Mouse (Mus musculus) embryonic facial prominence, embryonic 12.5 days (tissue): ENCODE measurements around the gene Tmem33. TPM values are rescaled to one million over a fixed set of nuclear protein-coding genes. Genes with fewer than 3 reads are reported as not detected.

Experiments
- ATAC-seq: fragments of 200-750 bp; cut with Nextera tagmentation; 2 replicates; pipeline ENCODE4 v1.8.0; 2017; ENCODE audit not compliant: insufficient number of reproducible peaks, insufficient read depth, low FRiP score, low TSS enrichment
- H3K27ac ChIP-seq: fragments of 300-500 bp; sonication (generic); 2 replicates; pipeline ENCODE4 v1.5.1; 2016; ENCODE audit warnings: mild to moderate bottlenecking
- H3K27me3 ChIP-seq: fragments of 300-500 bp; sonication (generic); 2 replicates; pipeline ENCODE4 v1.6.1; 2016; ENCODE audit warnings: mild to moderate bottlenecking, moderate library complexity
- H3K36me3 ChIP-seq: fragments of 300-500 bp; sonication (generic); 2 replicates; pipeline ENCODE4 v1.6.1; 2016; ENCODE audit warnings: mild to moderate bottlenecking
- H3K4me1 ChIP-seq: fragments of 300-500 bp; sonication (generic); 2 replicates; pipeline ENCODE4 v1.6.1; 2016
- H3K4me2 ChIP-seq: fragments of 300-500 bp; sonication (generic); replicated peaks from 2 replicates; pipeline ENCODE4 v1.6.1; 2016; ENCODE audit warnings: mild to moderate bottlenecking, moderate library complexity
- H3K4me3 ChIP-seq: fragments of 300-500 bp; sonication (generic); 2 replicates; pipeline ENCODE4 v1.5.1; 2016; ENCODE audit warnings: mild to moderate bottlenecking
- H3K9ac ChIP-seq: fragments of 300-500 bp; sonication (generic); 2 replicates; pipeline ENCODE4 v1.6.1; 2016; ENCODE audit warnings: mild to moderate bottlenecking, moderate library complexity
- H3K9me3 ChIP-seq: fragments of 300-500 bp; sonication (generic); 2 replicates; pipeline ENCODE4 v1.6.1; 2016; ENCODE audit warnings: mild to moderate bottlenecking, moderate library complexity
- WGBS: fragments of 180-500 bp; shearing (Covaris S2); methylation state at CpG from one replicate; pipeline ENCODE4 v1.1.7; 2016; 5-methylcytosine and 5-hydroxymethylcytosine counted together
- polyA plus RNA-seq: library from polyadenylated mRNA; unstranded; fragments of >200 nt; fragmentation: Nextera tagmentation; extraction: Ambion mirVana; gene quantifications from 2 replicates; pipeline ENCODE4 v1.2.1, GENCODE M21; 2016

The Tmem33 gene
- polyA plus RNA-seq, 1 experiment from 2014 or later, result 81.0 TPM

DNA sequence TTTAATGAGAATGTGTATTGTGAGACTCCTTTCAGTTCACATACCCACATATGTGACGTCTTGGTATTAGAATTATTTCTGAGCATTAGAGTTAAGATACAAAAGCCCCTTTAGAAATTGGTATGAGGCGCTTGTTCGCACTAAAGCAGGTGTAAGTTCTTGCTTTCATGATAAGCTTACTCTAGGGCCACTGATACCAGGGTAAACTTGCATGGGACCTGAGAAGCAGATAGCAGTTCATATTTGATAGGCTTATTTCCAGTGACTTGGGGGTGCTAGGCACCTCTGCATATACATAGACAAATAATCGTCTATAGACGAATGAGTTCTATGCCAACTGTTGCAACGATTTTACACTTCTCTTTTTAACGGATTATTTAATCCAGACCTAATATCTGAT is 2.6 kb downstream of the Tmem33 start:
- Histone ChIP-seq H3K27ac (no peak overlapping the region), H3K9ac (no peak overlapping the region), H3K36me3 (peaks cover 37% of the 10 kb centered on the region), H3K4me3 (no peak overlapping the region), H3K4me2 (no peak overlapping the region), H3K9me3 (no peaks in the 10 kb centered on the region), H3K27me3 (no peaks in the 10 kb centered on the region), H3K4me1 (peaks cover 10% of the 10 kb centered on the region; the same call in 1 of the 2 replicates)
- 92% methylated on average over 7 of the region's 7 CpGs for WGBS
- ATAC-seq, result no peak

DNA sequence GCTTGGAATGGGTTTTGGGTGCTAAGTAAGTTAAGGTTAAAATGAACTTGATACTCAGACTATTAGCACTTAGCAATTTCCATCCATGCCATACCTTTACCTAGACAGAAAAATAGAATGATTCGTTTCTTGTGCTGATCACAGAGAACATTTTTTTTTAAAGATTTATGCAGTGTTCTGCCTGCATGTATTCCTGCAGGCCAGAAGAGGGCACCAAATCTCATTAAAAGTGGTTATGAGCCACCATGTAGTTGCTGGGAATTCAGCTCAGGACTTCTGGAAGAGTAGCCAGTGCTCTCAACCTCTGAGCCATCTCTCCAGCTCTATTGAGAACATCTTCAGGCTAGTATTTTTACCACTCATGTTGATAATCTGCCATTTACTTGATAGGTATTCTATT is 5.7 kb downstream of the Tmem33 start:
- H3K27ac ChIP-seq, result no peak overlapping the region
- no peak for ATAC-seq
- H3K4me3 ChIP-seq, result no peak overlapping the region
- no peak overlapping the region for H3K9ac ChIP-seq
- H3K27me3 ChIP-seq, result no peaks in the 10 kb centered on the region
- peaks cover 10% of the 10 kb centered on the region; the same call in 1 of the 2 replicates for H3K4me1 ChIP-seq
- H3K4me2 ChIP-seq, result no peak overlapping the region
- no peaks in the 10 kb centered on the region for H3K9me3 ChIP-seq
- H3K36me3 ChIP-seq, result peaks cover 50% of the 10 kb centered on the region
- WGBS, result 87% methylated on average over 1 of the region's 1 CpGs

DNA sequence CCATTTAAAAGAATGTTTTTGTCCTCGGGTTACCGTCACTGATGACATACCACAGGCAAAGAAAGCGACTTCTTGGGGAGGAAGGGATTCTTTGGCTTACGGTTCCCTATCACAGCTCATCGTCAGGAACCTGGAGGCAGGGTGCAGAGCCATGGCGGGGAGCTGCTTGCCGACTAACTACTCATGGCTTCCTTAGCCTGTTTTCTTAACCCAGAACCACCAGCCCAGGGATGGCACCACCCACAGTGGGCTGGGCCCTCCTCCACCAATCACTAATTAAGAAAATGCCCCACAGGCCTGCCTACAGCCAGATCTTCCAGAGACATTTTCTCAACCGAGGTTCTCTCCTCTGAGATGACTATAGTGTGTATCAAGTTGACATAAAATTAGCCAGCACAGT is 8.9 kb downstream of the Tmem33 start:
- WGBS, result 90% methylated on average over 8 of the region's 8 CpGs
- ATAC-seq, result no peak
- H3K36me3 ChIP-seq, result peaks cover 45% of the 10 kb centered on the region

GRCm38 (mm10) chr5:67279407-67279806 is 19.0 kb downstream of the Tmem33 start:
- Histone ChIP-seq H3K9me3 (no peaks in the 10 kb centered on the region), H3K4me1 (no peaks in the 10 kb centered on the region), H3K4me3 (no peak overlapping the region), H3K4me2 (no peak overlapping the region), H3K9ac (no peak overlapping the region), H3K27me3 (no peaks in the 10 kb centered on the region), H3K27ac (no peak overlapping the region), H3K36me3 (peaks cover 25% of the 10 kb centered on the region)
- no peak for ATAC-seq
- 92% methylated on average over 9 of the region's 9 CpGs for WGBS

More for the DNA sequence above, 8.9 kb downstream of the Tmem33 start:
- Histone ChIP-seq H3K4me2 (no peak overlapping the region), H3K27me3 (no peaks in the 10 kb centered on the region), H3K4me3 (no peak overlapping the region), H3K27ac (no peak overlapping the region), H3K4me1 (no peaks in the 10 kb centered on the region), H3K9ac (no peak overlapping the region), H3K9me3 (no peaks in the 10 kb centered on the region)

DNA sequence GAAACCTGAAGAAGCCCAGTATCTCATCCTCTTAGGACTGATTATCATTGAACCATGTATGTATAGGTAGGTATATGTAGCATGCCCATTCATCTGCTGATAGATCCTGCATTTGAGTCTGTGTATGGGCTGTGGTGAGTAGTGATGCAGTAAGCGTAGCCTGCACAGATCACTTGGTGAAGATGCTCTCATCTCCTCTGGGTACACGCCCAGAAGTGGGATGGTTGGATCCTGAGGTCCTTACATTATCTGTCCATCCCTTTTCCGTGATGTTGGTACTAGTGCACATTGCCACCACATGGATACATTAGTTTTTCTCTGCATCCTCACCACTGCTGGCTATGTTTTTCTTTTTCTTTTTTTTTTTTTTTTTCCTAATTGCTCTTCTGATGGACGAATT is 19.5 kb downstream of the Tmem33 start:
- no peak overlapping the region for H3K4me2 ChIP-seq
- H3K4me1 ChIP-seq, result no peaks in the 10 kb centered on the region
- H3K27ac ChIP-seq, result no peak overlapping the region
- H3K36me3 ChIP-seq, result peaks cover 30% of the 10 kb centered on the region
- no peaks in the 10 kb centered on the region for H3K9me3 ChIP-seq
- no peak overlapping the region for H3K4me3 ChIP-seq
- H3K27me3 ChIP-seq, result no peaks in the 10 kb centered on the region
- no peak for ATAC-seq
- WGBS, result 92% methylated on average over 4 of the region's 4 CpGs
- H3K9ac ChIP-seq, result no peak overlapping the region

GRCm38 (mm10) chr5:67280400-67280799 is 20.0 kb downstream of the Tmem33 start:
- no peak for ATAC-seq
- peaks cover 31% of the 10 kb centered on the region for H3K36me3 ChIP-seq

DNA sequence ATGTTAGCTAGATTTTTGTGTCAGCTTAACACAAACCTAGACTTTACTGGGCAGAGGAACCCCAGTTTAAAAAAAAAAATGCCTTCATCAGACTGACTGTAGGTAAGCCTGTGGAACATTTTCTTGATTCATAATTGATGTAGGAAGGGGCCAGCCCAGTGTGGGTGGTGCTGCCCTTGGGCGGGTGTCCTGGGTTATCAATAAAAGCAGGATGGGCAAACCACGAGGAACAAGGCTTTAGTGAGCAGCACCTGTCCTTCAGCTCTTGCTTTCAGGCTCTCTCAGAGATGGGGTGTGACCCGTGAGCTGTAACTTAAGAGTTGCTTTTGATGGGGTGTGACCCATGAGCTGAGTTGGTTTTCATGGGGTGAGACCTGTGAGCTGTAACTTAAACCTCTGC is 34.7 kb downstream of the Tmem33 start:
- Histone ChIP-seq H3K4me1 (no peaks in the 10 kb centered on the region), H3K27me3 (no peaks in the 10 kb centered on the region), H3K9ac (no peak overlapping the region), H3K9me3 (no peaks in the 10 kb centered on the region), H3K36me3 (0 out of 2 replicates have a peak, but pooled peaks cover 5% of the 10 kb centered on the region), H3K4me3 (no peak overlapping the region), H3K4me2 (no peak overlapping the region), H3K27ac (no peak overlapping the region)
- 73% methylated on average over 3 of the region's 3 CpGs for WGBS
- no peak for ATAC-seq

More at GRCm38 (mm10) chr5:67280400-67280799, 20.0 kb downstream of the Tmem33 start:
- Histone ChIP-seq H3K9ac (no peak overlapping the region), H3K27ac (no peak overlapping the region), H3K9me3 (no peaks in the 10 kb centered on the region), H3K4me3 (no peak overlapping the region), H3K4me1 (no peaks in the 10 kb centered on the region), H3K27me3 (no peaks in the 10 kb centered on the region), H3K4me2 (no peak overlapping the region)
- WGBS, result 95% methylated on average over 4 of the region's 4 CpGs

DNA sequence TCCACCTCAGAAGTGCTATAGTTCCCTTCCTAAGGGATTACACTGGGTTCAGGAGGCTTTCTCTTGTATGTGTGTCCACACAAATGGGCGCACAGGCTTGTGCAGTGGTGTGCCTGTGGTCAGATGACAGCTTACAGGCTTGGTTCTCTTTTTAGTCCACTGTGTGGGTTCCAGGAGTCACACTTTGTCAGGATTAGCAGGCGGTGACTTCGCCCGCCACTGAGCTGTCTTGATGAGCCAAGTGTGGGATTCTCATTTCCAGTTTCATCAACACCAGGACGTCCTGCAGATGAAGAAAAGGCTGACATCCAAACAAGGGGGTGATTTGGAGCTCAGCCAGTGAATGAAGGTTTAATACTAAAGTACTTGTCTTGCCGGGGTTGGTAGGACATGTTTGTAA is 35.3 kb downstream of the Tmem33 start:
- Histone ChIP-seq H3K4me3 (no peak overlapping the region), H3K9ac (no peak overlapping the region), H3K27ac (no peak overlapping the region), H3K9me3 (no peaks in the 10 kb centered on the region), H3K4me1 (no peaks in the 10 kb centered on the region), H3K4me2 (no peak overlapping the region), H3K36me3 (0 out of 2 replicates have a peak, but pooled peaks cover 5% of the 10 kb centered on the region), H3K27me3 (no peaks in the 10 kb centered on the region)
- ATAC-seq, result no peak
- WGBS, result 84% methylated on average over 6 of the region's 6 CpGs

DNA sequence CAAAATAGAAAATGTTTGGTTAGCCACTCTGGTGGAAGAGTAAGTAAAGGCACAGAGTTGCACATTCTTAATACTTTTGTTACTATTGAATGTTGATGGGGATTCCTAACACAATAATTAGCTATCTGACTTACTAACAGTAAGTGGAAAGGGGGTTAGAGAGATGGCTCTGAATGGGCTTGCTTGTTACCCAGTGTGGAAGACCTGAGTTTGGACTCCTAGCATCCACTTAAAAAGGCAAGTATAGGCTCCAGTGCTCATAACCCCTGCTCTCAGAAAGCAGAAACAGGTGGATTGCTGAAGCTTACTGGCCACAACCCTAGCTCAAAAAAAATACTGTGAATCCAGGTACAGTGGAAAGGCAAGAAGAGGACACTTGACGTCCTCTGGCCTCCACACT is 35.8 kb downstream of the Tmem33 start:
- no peaks in the 10 kb centered on the region for H3K27me3 ChIP-seq
- 96% methylated on average over 1 of the region's 1 CpGs for WGBS
- 0 out of 2 replicates have a peak, but pooled peaks cover 5% of the 10 kb centered on the region for H3K36me3 ChIP-seq
- H3K4me1 ChIP-seq, result no peaks in the 10 kb centered on the region
- no peak overlapping the region for H3K4me3 ChIP-seq
- H3K4me2 ChIP-seq, result no peak overlapping the region
- no peak overlapping the region for H3K9ac ChIP-seq
- no peaks in the 10 kb centered on the region for H3K9me3 ChIP-seq
- no peak overlapping the region for H3K27ac ChIP-seq
- ATAC-seq, result no peak

DNA sequence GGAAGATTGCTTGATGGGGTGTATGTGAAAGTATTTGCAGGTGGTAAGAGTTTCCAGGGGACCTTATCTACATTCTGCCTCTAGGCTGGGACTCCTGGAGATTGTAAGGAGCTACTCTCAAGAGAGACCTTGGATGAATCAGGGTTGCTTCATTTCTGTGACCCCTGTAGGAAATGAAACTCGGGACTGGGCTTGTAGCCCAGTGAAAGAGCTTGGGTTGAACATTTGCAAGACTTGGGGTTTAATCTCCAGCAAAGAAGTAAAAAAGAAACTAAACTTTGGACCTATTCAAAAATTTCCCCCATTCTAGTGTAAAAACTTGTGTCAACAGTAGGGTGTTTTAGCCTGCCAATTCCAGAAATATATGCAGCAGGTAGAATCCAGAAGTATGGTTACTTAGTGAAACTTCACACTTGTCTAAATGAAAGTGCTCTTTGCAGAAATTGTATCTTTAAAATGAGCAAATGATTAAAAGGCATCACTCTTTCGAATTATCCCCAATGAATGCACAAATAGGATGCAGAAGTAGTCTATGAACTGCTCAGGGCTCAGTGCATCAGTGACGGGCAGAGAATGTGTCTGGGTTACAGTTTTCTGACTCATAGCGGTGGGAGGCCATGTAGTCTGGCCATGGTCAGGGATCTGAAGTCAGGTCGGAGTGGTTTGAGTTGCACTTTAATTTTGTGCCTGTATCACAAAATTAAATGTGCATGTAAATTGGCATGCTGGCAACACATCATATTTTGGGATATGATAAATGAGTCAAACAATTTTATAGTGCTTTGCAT is 36.9 kb downstream of the Tmem33 start:
- H3K36me3 ChIP-seq, result 0 out of 2 replicates have a peak, but pooled peaks cover 5% of the 10 kb centered on the region
- H3K9me3 ChIP-seq, result no peaks in the 10 kb centered on the region
- WGBS, result 87% methylated on average over 5 of the region's 5 CpGs
- no peaks in the 10 kb centered on the region for H3K27me3 ChIP-seq
- H3K4me2 ChIP-seq, result no peak overlapping the region
- no peaks in the 10 kb centered on the region for H3K4me1 ChIP-seq
- H3K4me3 ChIP-seq, result no peak overlapping the region
- no peak overlapping the region for H3K9ac ChIP-seq
- no peak for ATAC-seq
- H3K27ac ChIP-seq, result no peak overlapping the region

- Histone ChIP-seq H3K27ac (no peak overlapping the region), H3K27me3 (no peaks in the 10 kb centered on the region), H3K9me3 (no peaks in the 10 kb centered on the region), H3K4me3 (no peak overlapping the region), H3K4me1 (no peaks in the 10 kb centered on the region), H3K36me3 (no peaks in the 10 kb centered on the region), H3K4me2 (no peak overlapping the region), H3K9ac (no peak overlapping the region)
- WGBS, result 89% methylated on average over 6 of the region's 6 CpGs
- ATAC-seq, result no peak
Observed at GRCm38 (mm10) chr5:67299847-67300412, 39.6 kb downstream of the Tmem33 start.

DNA sequence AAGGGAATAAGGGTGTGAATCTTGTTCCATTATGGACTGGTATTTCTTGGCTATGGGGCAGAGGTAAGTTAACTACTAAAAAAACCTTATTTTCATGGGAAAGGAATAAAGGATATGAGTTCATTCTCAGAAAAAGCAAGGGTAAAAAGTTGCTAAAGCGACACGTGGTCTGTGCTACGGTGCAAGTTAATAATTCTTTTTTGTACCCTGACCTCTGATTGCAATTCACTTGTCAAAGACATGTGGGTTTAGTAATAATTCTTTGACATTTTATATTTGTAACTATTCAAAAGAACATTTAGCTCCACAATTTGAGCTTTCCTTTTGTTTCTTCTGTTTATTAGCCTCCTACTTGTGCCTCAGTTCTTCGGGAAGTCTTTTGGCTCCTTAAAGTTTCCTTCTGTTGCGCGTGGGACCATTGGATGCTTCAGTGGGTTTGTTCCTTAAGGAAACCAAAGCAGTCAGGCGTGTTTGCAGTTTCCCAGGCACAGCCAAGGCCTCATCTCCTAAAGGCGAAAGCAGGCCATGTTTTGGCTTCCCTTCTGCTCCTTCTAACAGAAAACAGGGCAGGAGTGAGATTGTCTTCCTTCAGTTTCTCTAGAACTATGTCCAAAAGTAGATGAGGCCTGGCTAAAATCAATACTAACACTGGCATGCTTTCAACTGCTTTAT is 40.7 kb downstream of the Tmem33 start:
- Histone ChIP-seq H3K9ac (no peak overlapping the region), H3K27me3 (no peaks in the 10 kb centered on the region), H3K4me2 (no peak overlapping the region), H3K27ac (no peak overlapping the region), H3K36me3 (no peaks in the 10 kb centered on the region), H3K4me3 (no peak overlapping the region), H3K9me3 (no peaks in the 10 kb centered on the region), H3K4me1 (no peaks in the 10 kb centered on the region)
- 95% methylated on average over 8 of the region's 8 CpGs for WGBS
- no peak for ATAC-seq
